Mouse (Mus musculus): ENCODE measurements around the gene Ankrd60. TPM values are rescaled to one million over a fixed set of nuclear protein-coding genes. Genes with fewer than 3 reads are reported as not detected.
A peak's percentile ranks its signal among the peaks of the same experiment; 100 is the strongest.

The Ankrd60 gene
- total RNA-seq (2021): not detected
- long read RNA-seq, experiment 1: 0 reads
- long read RNA-seq, experiment 2: 0 reads

DNA sequence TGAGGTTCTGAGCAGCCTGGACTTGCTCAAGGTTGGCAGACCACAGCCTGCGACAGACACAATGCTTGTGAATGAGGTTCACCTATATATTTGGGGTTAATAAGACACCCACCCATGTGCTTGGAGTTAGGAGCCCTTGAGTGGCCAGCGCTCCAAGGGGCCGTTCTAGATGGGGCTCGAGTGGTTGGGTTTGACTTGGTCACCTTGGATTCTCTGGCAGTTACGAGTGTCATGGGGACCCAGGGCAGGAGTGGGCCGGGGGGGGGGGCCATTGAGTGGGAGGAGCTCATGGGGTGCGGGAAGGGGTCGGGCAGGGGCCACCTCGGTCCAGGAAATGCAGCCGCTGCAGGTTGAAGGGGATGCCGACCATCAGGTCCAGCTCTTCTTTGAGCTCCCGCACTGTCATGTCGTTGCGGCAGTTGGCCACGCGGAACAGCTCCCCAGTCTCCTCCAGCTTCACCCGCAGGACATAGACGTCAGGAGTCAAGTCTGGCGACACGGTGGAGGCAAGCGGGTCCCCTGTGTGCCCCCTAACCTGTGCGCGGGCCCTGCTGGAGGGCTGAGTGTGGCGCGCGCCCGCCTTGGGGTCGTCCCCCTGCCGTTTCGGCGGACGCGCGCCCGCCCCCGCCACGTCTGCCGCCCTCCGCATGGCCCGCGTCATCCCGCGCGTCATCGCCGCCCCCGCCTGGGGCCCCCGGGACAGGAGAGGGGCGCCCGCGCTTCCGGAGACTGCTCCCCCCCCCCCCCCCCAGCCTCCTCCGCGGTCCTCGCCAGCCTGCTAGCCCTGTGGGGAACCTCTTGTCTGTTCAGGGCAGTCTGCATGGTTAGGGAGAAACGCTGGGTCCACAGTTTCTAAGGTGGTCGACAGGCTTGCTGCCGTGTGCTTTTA, at the start of gene Ankrd60:
TSS of gene Ankrd60 (minus strand) at position 697 of the 889 bp plus-strand sequence.
- Histone ChIP-seq H3K4me3 (peak within 1 kb of the TSS; percentile 37), H3K27ac (no peak within 1 kb of the TSS)
- no peak; the same call in 1 of the 2 replicates for TF ChIP-seq CTCF (IDR thresholded peaks at IDR 0.05)
- DNase-seq (ENCODE audit: extremely low spot score in 1 of 2, low spot score in 2 of 2): no peak
- intact Hi-C loops (cut with DNase I): no loop called here

DNA sequence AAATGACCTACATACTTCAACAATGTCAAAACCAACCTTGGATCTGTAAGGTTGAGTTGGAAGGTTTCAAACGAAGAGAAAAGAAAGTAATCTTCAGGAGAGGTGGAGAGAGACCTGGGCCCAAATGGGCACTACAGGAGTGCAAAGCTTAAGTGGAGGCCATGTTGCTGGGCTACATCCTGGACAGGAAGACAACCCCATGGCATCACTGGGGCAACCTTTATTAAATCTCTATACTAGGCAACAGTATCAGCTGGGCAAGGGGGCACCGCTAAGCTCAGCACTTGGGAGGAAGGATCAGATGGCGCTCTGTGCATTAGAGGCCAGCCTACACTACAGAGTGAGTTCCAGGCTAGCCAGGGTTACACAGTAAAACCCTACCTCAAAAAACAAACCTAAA, 47.6 kb upstream of the Ankrd60 start:
- Histone ChIP-seq H3K4me3 (no peak overlapping the region), H3K27ac (no peak overlapping the region)
- no peak for TF ChIP-seq CTCF (IDR thresholded peaks at IDR 0.05)
- intact Hi-C loops (cut with DNase I): no loop called here
- no peak for DNase-seq (ENCODE audit: extremely low spot score in 1 of 2, low spot score in 2 of 2)

DNA sequence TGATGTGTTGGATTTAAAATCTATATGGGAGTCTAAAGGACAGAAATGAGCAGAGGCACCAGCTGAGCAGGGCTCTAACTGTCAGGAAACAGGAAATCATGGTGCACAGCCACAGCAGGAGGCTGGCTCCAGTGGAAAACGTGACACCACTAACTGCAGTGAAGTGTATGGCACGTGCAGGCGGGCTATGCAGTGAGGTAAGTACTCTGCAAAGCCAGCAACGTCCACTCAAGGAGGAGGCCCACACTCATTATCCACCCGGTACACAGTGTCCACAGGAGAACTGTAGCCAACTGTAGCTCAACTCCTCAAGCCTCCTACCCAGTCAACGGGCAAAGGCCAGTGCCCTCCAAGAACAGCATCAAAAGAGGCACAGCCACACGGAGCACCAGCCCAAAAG, 46.5 kb upstream of the Ankrd60 start:
- no peak overlapping the region for H3K27ac ChIP-seq
- TF ChIP-seq CTCF (IDR thresholded peaks at IDR 0.05): no peak
- H3K4me3 ChIP-seq: no peak overlapping the region
- DNase-seq (ENCODE audit: extremely low spot score in 1 of 2, low spot score in 2 of 2): no peak
- intact Hi-C loops (cut with DNase I): no loop called here

DNA sequence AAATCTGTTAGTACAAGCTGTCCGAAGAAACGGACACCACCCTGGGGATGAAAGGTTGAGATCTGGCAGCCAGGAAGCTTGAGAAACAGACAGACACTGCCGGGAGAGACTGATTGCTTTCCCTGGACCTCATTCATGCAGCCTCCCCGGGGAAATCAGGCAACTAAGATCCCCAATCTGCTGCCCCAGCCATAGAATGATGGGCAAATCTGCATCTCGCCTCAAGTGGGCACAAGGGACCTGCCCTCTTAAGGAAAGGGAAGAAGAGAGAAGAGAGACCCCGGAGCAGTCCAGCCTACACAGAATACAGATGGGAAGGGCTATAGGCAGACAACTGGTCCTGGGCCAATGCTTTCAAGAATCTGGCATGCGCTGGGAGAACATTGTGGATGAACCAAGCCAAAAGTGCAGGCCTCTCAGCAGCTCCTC, 44.0 kb upstream of the Ankrd60 start:
- no peak for TF ChIP-seq CTCF (IDR thresholded peaks at IDR 0.05)

DNA sequence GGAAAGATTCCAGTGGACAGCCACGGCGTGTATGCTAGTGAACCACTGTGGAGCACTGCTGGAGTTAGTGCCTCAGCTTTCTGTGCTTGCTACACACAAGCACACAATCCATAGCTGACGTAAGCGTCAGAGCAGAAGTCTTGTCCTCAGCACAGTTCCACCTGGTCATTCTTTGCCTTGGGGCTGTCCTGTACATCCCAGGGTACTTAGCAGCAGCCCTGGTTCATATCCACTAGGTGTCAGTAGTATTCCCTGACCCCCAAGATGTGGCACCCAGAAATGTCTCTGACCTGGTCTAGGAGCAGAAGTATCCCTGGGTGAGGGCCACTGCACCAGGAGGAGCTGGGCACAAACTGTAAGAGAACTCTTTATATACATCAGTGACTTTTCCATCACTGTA, 42.5 kb upstream of the Ankrd60 start:
- DNase-seq (ENCODE audit: extremely low spot score in 1 of 2, low spot score in 2 of 2): no peak
- TF ChIP-seq CTCF (IDR thresholded peaks at IDR 0.05): peak; percentile 18
- Histone ChIP-seq H3K4me3 (no peak overlapping the region), H3K27ac (no peak overlapping the region)
- intact Hi-C loops (cut with DNase I): no loop called here

More for the DNA sequence above, 44.0 kb upstream of the Ankrd60 start:
- intact Hi-C loops (cut with DNase I): no loop called here
- H3K4me3 ChIP-seq: no peak overlapping the region
- DNase-seq (ENCODE audit: extremely low spot score in 1 of 2, low spot score in 2 of 2): no peak
- H3K27ac ChIP-seq: no peak overlapping the region

DNA sequence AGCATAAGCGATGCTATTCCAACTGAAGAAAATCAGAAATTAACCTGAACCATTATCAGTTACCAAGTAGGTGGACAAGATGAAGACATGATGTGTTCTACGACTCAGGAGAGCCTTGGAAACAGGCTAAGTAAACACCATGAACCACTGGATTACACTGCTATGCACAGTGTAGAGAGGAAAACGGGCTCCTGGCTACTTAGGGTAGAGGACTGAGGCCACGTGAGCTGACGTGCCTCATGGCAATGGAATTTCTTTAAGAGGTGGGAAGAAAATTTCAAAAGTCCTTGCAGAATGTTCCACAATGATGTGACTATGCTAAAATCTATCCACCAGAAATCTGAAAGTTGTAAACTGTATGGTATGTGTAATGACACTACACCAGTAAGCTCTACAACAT, 41.0 kb upstream of the Ankrd60 start:
- TF ChIP-seq CTCF (IDR thresholded peaks at IDR 0.05): no peak
- H3K4me3 ChIP-seq: no peak overlapping the region
- intact Hi-C loops (cut with DNase I): no loop called here
- H3K27ac ChIP-seq: no peak overlapping the region
- no peak for DNase-seq (ENCODE audit: extremely low spot score in 1 of 2, low spot score in 2 of 2)

DNA sequence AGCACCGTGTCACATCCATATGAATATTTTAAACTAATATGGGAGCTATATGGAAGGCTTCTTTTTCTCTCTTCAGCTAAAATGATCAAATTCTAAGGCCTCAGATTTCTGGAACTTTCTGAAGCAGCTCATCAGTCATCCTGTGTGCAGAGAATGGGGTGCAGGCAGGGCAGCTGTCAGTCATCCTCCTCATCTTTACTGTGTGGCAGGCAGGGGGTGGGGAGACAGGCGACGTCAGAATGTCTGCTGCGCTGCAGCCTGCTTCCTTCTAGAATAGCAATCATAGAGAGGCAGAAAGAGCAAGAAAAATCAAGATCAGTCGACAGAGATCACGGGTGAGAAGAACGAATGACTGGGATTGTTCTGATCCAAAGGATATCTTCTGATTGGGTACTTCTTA, 38.0 kb upstream of the Ankrd60 start:
- H3K4me3 ChIP-seq: no peak overlapping the region
- H3K27ac ChIP-seq: no peak overlapping the region
- DNase-seq (ENCODE audit: extremely low spot score in 1 of 2, low spot score in 2 of 2): no peak
- no peak for TF ChIP-seq CTCF (IDR thresholded peaks at IDR 0.05)
- intact Hi-C loops (cut with DNase I): no loop called here

DNA sequence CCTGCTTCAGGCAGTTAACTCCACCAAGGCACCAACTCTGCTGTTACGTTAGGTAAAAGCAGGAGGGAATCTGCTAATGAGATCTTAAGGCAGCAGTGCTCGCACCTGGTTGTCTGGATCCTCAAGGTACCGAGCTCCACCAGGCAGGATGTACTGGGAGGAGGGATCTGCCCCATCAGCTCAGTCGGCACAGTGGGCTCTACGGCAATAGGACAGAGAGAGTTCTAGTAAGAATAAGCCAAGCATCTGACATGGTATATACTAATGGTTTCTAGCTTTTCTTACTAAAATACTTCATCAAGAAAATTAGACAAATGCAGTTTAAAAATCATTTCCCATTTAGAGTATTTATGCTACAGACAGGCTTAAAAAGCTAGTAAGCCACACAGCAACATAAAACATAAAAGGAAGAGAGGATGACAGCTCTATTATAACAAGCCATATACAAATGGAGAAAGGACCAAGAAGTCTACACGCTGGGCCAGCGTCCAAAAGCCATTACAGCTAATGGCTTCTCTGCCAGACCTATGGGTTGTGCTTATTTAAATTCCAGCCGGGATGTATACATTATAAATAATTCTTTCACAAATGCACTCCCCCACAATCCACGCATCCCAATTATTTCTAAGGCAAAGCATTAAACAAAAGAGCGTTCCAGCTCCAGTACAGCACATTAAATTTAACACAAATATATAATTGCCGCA, 37.4 kb upstream of the Ankrd60 start:
- intact Hi-C loops (cut with DNase I): no loop called here
- TF ChIP-seq CTCF (IDR thresholded peaks at IDR 0.05): no peak
- no peak for DNase-seq (ENCODE audit: extremely low spot score in 1 of 2, low spot score in 2 of 2)
- Histone ChIP-seq H3K27ac (no peak overlapping the region), H3K4me3 (no peak overlapping the region)

DNA sequence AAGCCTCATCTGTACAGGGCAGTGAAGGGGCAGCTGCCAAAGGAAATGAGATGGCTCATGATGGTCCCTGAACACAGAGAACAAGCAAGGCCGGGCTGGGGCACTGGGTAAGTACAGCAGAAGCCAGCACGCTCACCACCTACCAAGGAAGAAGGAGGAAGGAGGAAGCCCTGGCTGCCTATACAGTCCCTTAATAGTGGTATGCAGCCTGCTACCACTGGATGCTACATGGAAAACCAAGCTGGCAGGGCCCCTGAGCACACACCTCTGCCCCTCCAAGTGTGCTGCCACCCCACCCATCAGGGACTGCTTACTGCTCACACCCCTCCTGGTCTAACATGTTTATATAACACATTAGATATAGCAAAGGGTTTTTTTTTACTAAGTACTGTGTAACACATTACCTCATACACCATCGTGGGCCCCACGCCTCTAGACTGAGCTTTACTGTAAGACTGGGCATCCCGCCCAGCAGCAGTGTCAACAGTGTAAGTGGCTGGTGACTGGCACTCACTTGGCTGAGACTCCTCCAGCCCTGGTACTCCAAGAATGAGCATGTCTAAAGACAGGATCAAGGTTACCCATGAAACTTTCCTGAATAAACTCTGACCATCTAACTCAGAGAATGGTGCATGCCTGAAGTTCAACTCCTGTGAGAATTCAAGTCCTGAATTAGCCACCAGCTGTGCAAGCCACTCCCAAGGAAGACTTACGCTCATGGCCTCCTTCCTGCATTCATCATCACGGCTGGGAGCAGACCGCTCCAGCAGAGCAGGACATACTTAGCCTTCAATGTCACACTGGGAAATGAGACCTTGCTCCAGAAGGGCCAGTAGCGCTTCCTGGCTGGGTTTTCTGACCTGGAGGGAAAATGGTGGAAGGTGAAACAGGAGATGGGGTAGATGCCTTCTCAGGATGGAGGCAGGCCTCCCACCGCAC, 30.1 kb upstream of the Ankrd60 start:
- no peak for TF ChIP-seq CTCF (IDR thresholded peaks at IDR 0.05)
- Histone ChIP-seq H3K4me3 (no peak overlapping the region), H3K27ac (no peak overlapping the region)
- intact Hi-C loops (cut with DNase I): no loop called here
- no peak for DNase-seq (ENCODE audit: extremely low spot score in 1 of 2, low spot score in 2 of 2)

DNA sequence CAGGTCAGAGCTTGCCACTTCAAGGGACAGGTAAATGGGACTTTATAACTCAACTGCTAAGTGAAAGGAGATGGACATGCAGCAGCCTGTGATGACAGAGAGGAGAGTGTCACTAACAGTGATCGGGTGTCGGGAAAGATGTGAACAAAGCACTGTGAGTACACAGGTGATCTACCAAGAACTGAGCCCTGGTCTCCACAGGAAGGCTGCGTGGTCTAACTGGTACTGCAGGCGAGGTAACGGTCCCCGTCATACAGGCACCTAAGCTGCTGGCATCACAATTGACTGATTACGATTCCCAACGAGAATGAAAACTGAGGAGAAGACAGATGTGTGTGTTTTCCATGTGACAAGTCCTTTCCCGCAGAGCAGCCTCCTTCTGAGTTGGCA, 28.2 kb upstream of the Ankrd60 start:
- Histone ChIP-seq H3K27ac (no peak overlapping the region), H3K4me3 (no peak overlapping the region)
- no peak for TF ChIP-seq CTCF (IDR thresholded peaks at IDR 0.05)
- no peak for DNase-seq (ENCODE audit: extremely low spot score in 1 of 2, low spot score in 2 of 2)
- intact Hi-C loops (cut with DNase I): no loop called here

DNA sequence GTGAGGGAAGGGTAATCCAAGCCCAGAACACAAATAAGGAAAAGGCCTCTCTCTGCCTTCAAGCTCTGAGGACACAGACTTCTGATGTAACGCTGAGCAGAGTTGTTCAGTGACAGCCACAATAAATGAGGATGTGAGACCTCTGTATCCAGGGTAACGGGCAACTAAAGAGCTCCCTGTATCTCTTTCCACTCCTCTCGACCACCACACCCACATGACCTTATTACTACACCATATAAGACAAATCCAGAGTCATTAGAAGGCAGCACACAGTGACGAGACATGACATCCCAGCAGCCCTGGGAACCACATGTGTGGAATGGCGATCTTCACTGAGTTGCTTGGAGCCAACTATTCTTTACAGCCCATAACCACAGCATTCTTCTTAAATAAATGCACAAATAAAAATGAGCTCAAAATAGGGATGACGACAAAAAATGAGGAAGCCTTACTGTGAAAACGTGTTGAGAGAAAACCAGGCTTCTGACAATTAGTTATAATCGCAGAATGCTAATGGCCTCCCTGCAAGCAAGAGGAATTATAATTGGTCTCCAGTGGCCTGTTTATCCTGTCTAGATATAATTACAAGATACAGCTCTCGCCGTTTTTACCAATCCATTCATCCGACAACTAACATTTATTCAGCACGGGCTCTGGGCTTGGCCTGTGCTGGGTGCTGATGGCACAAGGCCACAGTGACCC, 27.7 kb upstream of the Ankrd60 start:
- TF ChIP-seq CTCF (IDR thresholded peaks at IDR 0.05): no peak
- Histone ChIP-seq H3K4me3 (no peak overlapping the region), H3K27ac (no peak overlapping the region)
- intact Hi-C loops (cut with DNase I): no loop called here
- no peak for DNase-seq (ENCODE audit: extremely low spot score in 1 of 2, low spot score in 2 of 2)

Data from left cerebral cortex, adult 2 months (tissue).